Mouse (Mus musculus) liver, adult 2 months (tissue): ENCODE data around the gene Sh3bp5. TPM values are rescaled to one million over a fixed set of nuclear protein-coding genes. Genes with fewer than 3 reads are reported as not detected.

Experiments used
- DNase-seq: peaks from one replicate; pipeline ENCODE4 v3.0.0-alpha.2; 2011; ENCODE audit warnings: low read depth, low spot score; ENCODE audit errors: extremely low read depth
- H3K27ac ChIP-seq: fragments of 200-500 bp; replicated peaks from 2 replicates; pipeline ENCODE4 v1.5.1; 2012; ENCODE audit warnings: low read depth, mild to moderate bottlenecking, control low read depth, inconsistent platforms, low read length; ENCODE audit not compliant: insufficient read depth
- H3K27me3 ChIP-seq: fragments of 200-500 bp; 2 replicates; pipeline ENCODE4 v1.6.1; 2012; ENCODE audit warnings: mild to moderate bottlenecking, moderate library complexity, low read length, inconsistent platforms; ENCODE audit not compliant: control insufficient read depth, insufficient read depth
- H3K36me3 ChIP-seq: fragments of 200-500 bp; 2 replicates; pipeline ENCODE4 v1.6.1; 2012; ENCODE audit warnings: low read length, inconsistent platforms; ENCODE audit not compliant: control insufficient read depth, insufficient read depth
- H3K4me1 ChIP-seq: fragments of 200-500 bp; 2 replicates; pipeline ENCODE4 v1.6.1; 2011; ENCODE audit warnings: low read length; ENCODE audit not compliant: control insufficient read depth, insufficient read depth
- H3K4me3 ChIP-seq: fragments of 200-500 bp; 2 replicates; pipeline ENCODE4 v1.5.1; 2011; ENCODE audit warnings: low read depth, mild to moderate bottlenecking, control low read depth, low read length, moderate library complexity; ENCODE audit not compliant: insufficient read depth
- H3K79me2 ChIP-seq: fragments of 200-500 bp; 2 replicates; pipeline ENCODE4 v1.6.1; 2012; ENCODE audit warnings: inconsistent platforms, mild to moderate bottlenecking, low read length, moderate library complexity; ENCODE audit not compliant: control insufficient read depth, insufficient read depth
- H3K9ac ChIP-seq: fragments of 200-500 bp; 2 replicates; pipeline ENCODE4 v1.6.1; 2012; ENCODE audit warnings: low read depth, mild to moderate bottlenecking, control low read depth, inconsistent platforms, low read length
- CTCF ChIP-seq: fragments of 200-500 bp; IDR thresholded peaks from 2 replicates; pipeline ENCODE4 v1.5.1; 2011; ENCODE audit warnings: low read depth, low read length, control low read depth
- POLR2A ChIP-seq: fragments of 200-500 bp; IDR thresholded peaks from 2 replicates; pipeline ENCODE4 v1.6.1; 2011; ENCODE audit warnings: low read length, control low read depth; ENCODE audit not compliant: insufficient read depth; ENCODE audit errors: extremely low read depth
- WGBS: fragments of 180-500 bp; shearing (Covaris S2); methylation state at CpG from one replicate; pipeline ENCODE4 v1.1.7; 2018; 5-methylcytosine and 5-hydroxymethylcytosine counted together
- polyA plus RNA-seq: library from polyadenylated mRNA; depleted of rRNA; stranded (reverse); fragments of >200 nt; gene quantifications from 2 replicates; pipeline ENCODE4 v1.2.3, GENCODE M21; 2012
- total RNA-seq: library from RNA; depleted of rRNA; stranded (reverse); fragments of >200 nt; gene quantifications from 2 replicates; pipeline ENCODE4 v1.2.3, GENCODE M21; 2014

Sh3bp5 gene
- total and polyA plus RNA-seq, 2 experiments: 22.6 to 37.1 TPM

DNA sequence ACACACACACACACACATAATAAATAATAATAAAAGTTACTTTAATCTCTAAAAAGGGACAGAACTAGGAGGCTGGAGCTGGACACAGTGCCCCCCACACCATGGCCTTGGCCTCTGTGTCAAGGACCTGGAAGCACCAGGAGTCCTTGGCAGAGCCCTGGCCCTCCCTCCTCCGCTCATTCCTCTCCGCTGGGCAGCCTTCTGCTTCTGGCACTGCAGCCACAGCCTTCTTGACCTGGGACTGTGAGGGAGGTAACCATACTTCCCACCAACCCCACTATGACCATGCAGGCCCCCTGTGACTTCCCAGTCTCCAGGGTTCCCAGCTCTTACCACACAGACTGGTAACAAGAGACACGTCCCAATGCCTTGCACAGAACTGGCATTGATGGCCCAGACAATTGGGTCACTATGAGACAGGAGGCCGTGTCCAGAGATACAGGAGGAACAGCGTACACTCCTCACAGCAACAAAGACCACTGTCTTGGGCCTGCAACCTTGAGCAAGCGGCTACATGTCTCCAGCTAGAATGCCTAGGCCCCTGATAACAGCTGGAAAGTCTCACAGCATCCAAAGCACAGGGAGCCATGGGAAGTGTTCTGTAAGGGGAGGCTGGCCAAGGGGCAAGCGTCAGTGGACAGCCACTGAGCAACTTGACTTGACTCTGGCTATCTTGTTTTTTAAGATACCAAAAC lies 41.8 kb downstream of the Sh3bp5 start:
- Histone ChIP-seq H3K27ac (peak overlapping the region; percentile 11; the same call in 1 of the 2 replicates), H3K4me3 (no peak overlapping the region), H3K36me3 (no peaks in the 10 kb centered on the region), H3K9ac (no peak overlapping the region; the same call in 1 of the 2 replicates), H3K27me3 (no peaks in the 10 kb centered on the region), H3K4me1 (peaks cover 18% of the 10 kb centered on the region), H3K79me2 (peaks cover 38% of the 10 kb centered on the region)
- WGBS: 70% methylated on average over 7 of the region's 7 CpGs
- TF ChIP-seq CTCF (no peak), POLR2A (no peak)
- DNase-seq: no peak

DNA sequence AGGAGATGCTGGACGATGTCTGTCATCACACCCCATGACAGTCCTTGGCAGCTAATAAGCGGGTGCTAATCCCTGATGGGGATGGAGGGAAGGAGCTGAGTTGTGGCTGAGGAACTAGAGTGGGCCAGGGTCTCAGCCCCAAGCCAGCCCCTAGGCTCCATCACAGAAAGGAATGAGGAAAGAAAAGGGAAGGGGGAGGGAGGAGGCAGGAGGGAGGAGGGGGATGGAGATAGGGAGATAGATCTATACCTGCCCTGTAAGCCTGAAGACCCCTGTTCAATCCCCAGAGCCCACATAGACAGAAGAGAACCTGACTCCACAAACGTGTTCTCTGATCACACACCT lies 42.4 kb downstream of the Sh3bp5 start:
- peaks cover 18% of the 10 kb centered on the region for H3K4me1 ChIP-seq
- H3K27me3 ChIP-seq: no peaks in the 10 kb centered on the region
- WGBS: 80% methylated on average over 3 of the region's 3 CpGs
- no peak for TF ChIP-seq CTCF
- no peak for TF ChIP-seq POLR2A
- no peak overlapping the region for H3K9ac ChIP-seq
- H3K27ac ChIP-seq: no peak overlapping the region
- no peak overlapping the region for H3K4me3 ChIP-seq
- peaks cover 38% of the 10 kb centered on the region for H3K79me2 ChIP-seq
- H3K36me3 ChIP-seq: no peaks in the 10 kb centered on the region
- DNase-seq: no peak

DNA sequence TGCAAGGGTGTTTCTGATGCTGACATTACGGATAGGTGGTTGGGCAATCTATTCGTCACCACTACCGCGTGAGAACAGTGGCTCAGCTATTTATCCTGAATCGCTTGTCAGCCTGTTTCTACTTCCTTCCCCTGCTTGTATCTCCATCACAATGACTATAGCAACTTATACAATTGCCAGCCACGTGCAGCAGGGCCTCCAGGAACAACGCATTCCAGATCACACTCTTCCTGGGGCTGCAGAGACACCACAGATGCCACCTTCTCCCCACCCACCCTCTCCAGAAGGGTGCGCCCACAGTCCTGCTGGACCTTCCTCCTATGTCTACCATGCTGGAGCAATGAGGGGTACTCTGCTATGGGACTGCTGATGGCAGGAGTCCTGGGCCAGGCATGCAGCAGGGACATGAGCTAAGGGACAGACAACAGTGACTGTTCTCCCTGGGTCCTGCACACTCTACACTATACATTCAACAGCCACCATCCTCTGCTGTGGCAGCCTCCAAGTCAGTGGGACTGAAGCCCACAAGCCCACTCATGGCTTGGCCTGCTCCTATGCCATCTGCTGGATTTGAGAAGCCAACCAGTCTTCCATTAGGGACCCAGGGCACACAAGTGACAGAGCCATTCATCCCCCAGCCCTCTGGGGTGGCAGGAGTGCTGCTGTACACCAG lies 42.9 kb downstream of the Sh3bp5 start:
- Histone ChIP-seq H3K9ac (no peak overlapping the region), H3K79me2 (peaks cover 38% of the 10 kb centered on the region), H3K27ac (peak overlapping the region; percentile 1; the same call in 1 of the 2 replicates), H3K36me3 (no peaks in the 10 kb centered on the region), H3K4me1 (peaks cover 20% of the 10 kb centered on the region), H3K4me3 (no peak overlapping the region), H3K27me3 (no peaks in the 10 kb centered on the region)
- DNase-seq: no peak
- TF ChIP-seq CTCF (no peak), POLR2A (no peak)
- WGBS: 58% methylated on average over 8 of the region's 8 CpGs

DNA sequence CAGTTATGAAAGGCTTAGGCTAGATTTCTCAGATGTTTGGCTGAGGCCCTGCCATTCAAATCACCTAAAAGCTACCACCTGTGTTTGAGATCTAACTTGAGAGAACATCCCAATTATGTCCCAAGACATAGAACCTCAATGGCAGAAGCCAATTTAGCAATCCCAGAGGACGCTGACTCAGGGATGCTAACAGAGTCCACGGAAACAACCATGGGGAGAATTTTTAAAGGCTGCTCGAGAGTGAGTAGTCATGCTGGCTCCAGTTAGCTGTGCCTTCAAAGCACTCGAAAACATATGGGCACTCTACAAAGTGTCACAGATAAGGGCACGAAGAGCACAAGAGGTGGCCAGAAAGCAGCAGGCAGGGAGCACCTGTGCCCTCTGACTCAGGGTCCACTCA lies 43.6 kb downstream of the Sh3bp5 start:
- H3K27me3 ChIP-seq: no peaks in the 10 kb centered on the region
- peaks cover 31% of the 10 kb centered on the region for H3K79me2 ChIP-seq
- TF ChIP-seq POLR2A: no peak
- TF ChIP-seq CTCF: no peak
- DNase-seq: no peak
- WGBS: 69% methylated on average over 5 of the region's 5 CpGs
- peaks cover 17% of the 10 kb centered on the region for H3K4me1 ChIP-seq
- no peak overlapping the region for H3K9ac ChIP-seq
- peaks cover 3% of the 10 kb centered on the region; the same call in 1 of the 2 replicates for H3K36me3 ChIP-seq
- no peak overlapping the region for H3K4me3 ChIP-seq
- peak overlapping the region; percentile 11 for H3K27ac ChIP-seq

DNA sequence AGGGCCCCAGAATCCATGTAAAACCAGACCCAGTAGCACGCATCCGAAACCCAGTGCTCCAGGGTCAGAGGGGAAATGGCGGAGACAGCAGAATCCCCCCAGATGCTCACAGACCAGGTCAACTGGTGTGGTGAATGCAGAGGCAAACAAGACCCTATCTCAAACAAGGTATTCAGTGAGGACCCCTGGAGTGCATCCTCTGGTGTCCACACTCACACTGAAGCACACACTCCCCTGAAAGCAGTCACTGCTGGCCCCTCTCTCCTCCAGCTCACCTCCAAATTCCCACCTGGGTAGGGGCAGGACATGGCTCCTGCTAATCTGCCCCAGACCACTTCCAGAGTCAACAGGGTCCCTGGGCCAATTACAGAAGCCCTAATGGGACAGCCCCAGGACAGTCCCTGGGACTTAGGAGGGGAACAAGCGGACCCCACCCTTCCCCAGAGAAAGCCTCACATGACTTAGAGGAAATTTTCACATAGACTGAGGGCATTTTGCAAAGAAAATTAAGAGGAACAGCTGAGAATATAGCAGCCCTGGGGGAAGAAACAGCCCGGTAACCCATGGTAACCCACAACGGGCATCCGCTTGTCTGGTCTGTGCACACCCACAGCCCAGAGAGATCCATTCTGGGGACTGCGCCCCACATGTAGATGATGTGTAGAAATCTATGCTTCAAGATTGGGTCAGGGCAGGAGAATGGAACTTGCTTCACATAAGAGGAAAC lies 46.3 kb downstream of the Sh3bp5 start:
- peak overlapping the region; percentile 18; the same call in 1 of the 2 replicates for H3K27ac ChIP-seq
- peak; percentile 46 for DNase-seq
- WGBS: 92% methylated on average over 8 of the region's 8 CpGs
- H3K36me3 ChIP-seq: peaks cover 3% of the 10 kb centered on the region; the same call in 1 of the 2 replicates
- peaks cover 17% of the 10 kb centered on the region; the same call in 1 of the 2 replicates for H3K79me2 ChIP-seq
- no peaks in the 10 kb centered on the region for H3K27me3 ChIP-seq
- TF ChIP-seq POLR2A: no peak
- TF ChIP-seq CTCF: no peak
- H3K4me3 ChIP-seq: no peak overlapping the region
- peaks cover 37% of the 10 kb centered on the region for H3K4me1 ChIP-seq
- H3K9ac ChIP-seq: no peak overlapping the region
